Mouse (Mus musculus) embryonic facial prominence, embryonic 14.5 days (tissue): ENCODE measurements around the gene Patj. TPM values are rescaled to one million over a fixed set of nuclear protein-coding genes. Genes with fewer than 3 reads are reported as not detected.

Source experiments
- ATAC-seq: fragments of 200-750 bp; cut with Nextera tagmentation; 2 replicates; pipeline ENCODE4 v1.8.0; 2017; ENCODE audit warnings: low read depth, moderate number of reproducible peaks, moderate TSS enrichment
- DNase-seq: peaks from one replicate; pipeline ENCODE4 v3.0.0-alpha.2; 2015; ENCODE audit warnings: low spot score
- H3K27ac ChIP-seq: fragments of 300-500 bp; sonication (generic); replicated peaks from 2 replicates; pipeline ENCODE4 v1.5.1; 2014; ENCODE audit warnings: low read depth, mild to moderate bottlenecking, low read length, moderate library complexity
- H3K27me3 ChIP-seq: fragments of 300-500 bp; sonication (generic); replicated peaks from 2 replicates; pipeline ENCODE4 v1.6.1; 2014; ENCODE audit warnings: low read length; ENCODE audit not compliant: control insufficient read depth, insufficient read depth
- H3K36me3 ChIP-seq: fragments of 300-500 bp; sonication (generic); 2 replicates; pipeline ENCODE4 v1.6.1; 2014; ENCODE audit warnings: low read length, mixed read lengths; ENCODE audit not compliant: control insufficient read depth, insufficient read depth
- H3K4me1 ChIP-seq: fragments of 300-500 bp; sonication (generic); 2 replicates; pipeline ENCODE4 v1.6.1; 2014; ENCODE audit warnings: antibody characterized with exemption, low read length; ENCODE audit not compliant: control insufficient read depth, insufficient read depth
- H3K4me2 ChIP-seq: fragments of 300-500 bp; sonication (generic); 2 replicates; pipeline ENCODE4 v1.6.1; 2014; ENCODE audit warnings: low read depth, mild to moderate bottlenecking, low read length, moderate library complexity, mixed read lengths
- H3K4me3 ChIP-seq: fragments of 300-500 bp; sonication (generic); 2 replicates; pipeline ENCODE4 v1.5.1; 2014; ENCODE audit warnings: low read depth, mild to moderate bottlenecking, low read length
- H3K9ac ChIP-seq: fragments of 300-500 bp; sonication (generic); 2 replicates; pipeline ENCODE4 v1.6.1; 2014; ENCODE audit warnings: low read depth, mild to moderate bottlenecking, low read length, moderate library complexity, mixed read lengths
- H3K9me3 ChIP-seq: fragments of 300-500 bp; sonication (generic); 2 replicates; pipeline ENCODE4 v1.6.1; 2016; ENCODE audit warnings: low read length; ENCODE audit not compliant: control insufficient read depth
- WGBS: fragments of 180-500 bp; shearing (Covaris S2); extraction: QIAGEN DNeasy Blood & Tissue Kit; methylation state at CpG from one replicate; pipeline ENCODE4 v1.1.7; 2014; 5-methylcytosine and 5-hydroxymethylcytosine counted together
- polyA plus RNA-seq: library from polyadenylated mRNA; unstranded; fragments of >200 nt; fragmentation: Nextera tagmentation; extraction: Ambion mirVana; gene quantifications from 2 replicates; pipeline ENCODE4 v1.2.1, GENCODE M21; 2014

The Patj gene
- polyA plus RNA-seq, 1 experiment from 2014 or later = 12.3 TPM

DNA sequence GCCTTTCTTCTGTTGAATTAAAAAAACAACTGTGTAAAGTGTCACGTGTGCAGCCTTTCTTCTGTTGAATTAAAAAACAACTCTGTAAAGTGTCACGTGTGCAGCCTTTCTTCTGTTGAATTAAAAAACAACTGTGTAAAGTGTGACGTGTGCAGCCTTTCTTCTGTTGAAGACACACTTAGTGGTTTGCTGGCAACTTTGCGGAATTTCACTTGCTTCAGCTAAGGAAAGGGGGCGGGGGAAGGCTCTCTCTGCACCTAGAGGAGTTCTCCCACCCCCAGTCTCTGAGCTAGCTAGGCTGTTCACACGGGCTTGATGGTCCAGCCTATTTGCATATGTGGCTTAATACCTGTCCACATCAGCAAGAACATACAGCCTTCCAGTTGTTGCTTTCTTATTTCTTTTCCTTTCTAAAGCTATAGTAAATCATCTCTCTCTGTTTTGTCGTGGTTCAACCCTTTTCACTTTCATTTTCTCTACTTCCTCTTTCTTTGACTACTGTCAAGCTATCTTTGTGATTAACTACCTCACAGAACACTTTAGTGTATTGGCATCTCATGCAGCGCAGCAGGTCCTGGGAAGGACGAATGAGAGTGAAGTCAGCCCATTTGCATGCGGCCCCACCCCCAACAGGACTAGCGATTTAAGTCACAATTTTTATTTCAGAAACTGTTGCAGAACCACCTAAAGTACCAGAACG, 41.2 kb downstream of the Patj start:
- Histone ChIP-seq H3K4me3 (no peak overlapping the region), H3K36me3 (peaks cover 11% of the 10 kb centered on the region; the same call in 1 of the 2 replicates), H3K27ac (no peak overlapping the region), H3K9me3 (no peaks in the 10 kb centered on the region), H3K9ac (no peak overlapping the region), H3K4me1 (no peaks in the 10 kb centered on the region), H3K4me2 (no peak overlapping the region), H3K27me3 (no peaks in the 10 kb centered on the region)
- ATAC-seq (no peak), DNase-seq (no peak)
- WGBS = 71% methylated on average over 12 of the region's 12 CpGs

DNA sequence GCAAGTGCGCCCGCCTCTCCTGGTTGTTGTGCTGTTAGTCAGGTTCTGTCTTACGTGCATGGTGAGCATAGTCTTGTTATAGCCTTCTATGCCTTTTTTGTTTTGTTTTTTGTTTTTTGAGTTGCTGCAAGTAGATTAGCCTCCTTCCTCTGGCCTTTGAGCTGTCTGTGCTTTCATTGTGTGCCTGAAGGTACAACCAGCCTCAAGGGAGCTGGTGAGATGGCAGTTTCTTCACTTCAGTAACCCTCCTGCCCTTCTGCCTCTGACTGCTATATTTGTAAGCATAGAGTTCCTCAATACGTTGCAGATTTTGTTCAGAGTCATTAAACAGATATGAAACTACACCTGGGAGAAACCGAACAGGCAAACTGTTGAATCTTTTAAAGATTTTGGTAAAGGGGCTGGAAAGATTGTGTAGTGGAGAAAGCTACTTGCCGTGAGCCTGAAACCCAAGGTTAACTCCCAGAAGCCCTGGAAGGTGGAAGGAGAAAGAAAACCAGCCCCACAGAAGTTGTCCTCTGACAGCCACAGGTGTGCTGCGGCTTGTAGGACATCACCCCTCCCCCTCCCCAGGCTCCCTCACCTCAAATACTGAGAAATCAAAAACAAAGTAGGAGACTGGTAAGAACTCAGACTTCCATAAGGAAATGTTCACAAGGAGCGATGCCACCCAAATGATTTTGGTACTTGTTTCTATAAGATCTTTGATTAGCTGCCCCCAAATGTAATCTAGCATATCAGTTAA, 43.8 kb downstream of the Patj start:
- Histone ChIP-seq H3K36me3 (0 out of 2 replicates have a peak, but pooled peaks cover 4% of the 10 kb centered on the region), H3K9ac (no peak overlapping the region), H3K4me2 (no peak overlapping the region), H3K4me3 (no peak overlapping the region), H3K27ac (no peak overlapping the region), H3K9me3 (no peaks in the 10 kb centered on the region), H3K27me3 (no peaks in the 10 kb centered on the region), H3K4me1 (no peaks in the 10 kb centered on the region)
- no peak for DNase-seq
- ATAC-seq = no peak
- 70% methylated on average over 8 of the region's 8 CpGs for WGBS

DNA sequence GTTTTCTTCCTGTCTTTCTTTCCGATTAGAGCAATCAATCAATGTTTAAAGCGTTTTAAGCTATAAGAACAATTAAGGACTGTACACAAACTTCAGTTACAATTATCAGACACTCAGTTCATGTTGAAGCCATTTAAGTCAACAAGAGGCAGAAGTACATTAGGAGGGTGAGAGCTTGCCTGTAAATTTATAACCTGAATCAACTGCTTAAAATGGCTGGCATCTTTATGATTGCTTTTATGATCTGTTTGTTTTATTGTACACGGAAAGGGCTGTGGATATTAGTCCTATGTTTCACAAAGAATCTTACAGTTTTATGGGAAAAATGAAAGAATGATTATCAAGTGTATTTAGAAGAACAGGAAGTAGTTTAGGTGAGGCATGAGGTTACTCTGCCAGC, 45.7 kb downstream of the Patj start:
- WGBS = 79% methylated on average over 3 of the region's 3 CpGs
- ATAC-seq = no peak

DNA sequence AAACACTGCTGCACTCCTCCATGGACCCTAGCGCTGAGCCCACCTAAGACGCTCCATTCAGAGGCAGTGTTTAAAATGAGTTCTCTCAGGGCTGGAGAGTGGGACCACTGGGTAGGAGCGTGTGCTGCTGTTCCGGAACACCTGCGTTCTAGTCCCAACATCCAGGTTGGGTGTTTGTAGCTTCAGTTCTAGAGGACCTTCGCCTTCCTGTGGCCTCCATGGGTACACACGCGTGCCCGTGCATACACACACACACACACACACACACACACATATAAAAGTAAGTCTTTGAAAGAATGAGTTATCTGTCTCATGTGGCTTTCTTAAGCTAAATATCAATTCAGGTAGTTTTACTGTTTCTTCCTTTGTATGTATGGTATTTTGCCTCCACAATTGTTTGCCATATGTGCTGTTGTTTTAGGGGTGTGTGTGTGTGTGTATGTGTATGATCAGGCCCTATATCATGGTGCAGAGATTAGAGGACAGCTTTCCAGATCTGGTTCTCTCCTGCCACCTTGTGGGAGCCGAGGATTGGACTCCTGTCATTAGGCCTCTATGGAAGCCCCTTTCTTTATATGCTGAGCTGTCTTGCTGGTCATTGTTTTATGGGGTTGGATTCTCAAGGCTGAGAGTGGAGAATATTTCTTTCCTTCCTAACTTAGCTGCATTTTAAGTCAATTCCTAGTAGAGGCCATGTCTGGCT, 49.0 kb downstream of the Patj start:
- ATAC-seq (peak; percentile 85), DNase-seq (peak; percentile 77)
- Histone ChIP-seq H3K9ac (no peak overlapping the region), H3K4me1 (no peaks in the 10 kb centered on the region), H3K36me3 (no peaks in the 10 kb centered on the region), H3K9me3 (no peaks in the 10 kb centered on the region), H3K4me2 (no peak overlapping the region), H3K27me3 (no peaks in the 10 kb centered on the region), H3K27ac (no peak overlapping the region), H3K4me3 (no peak overlapping the region)
- WGBS = 85% methylated on average over 10 of the region's 10 CpGs

More for the DNA sequence above, 45.7 kb downstream of the Patj start:
- H3K27ac ChIP-seq = no peak overlapping the region
- no peak overlapping the region for H3K9ac ChIP-seq
- no peak for DNase-seq
- no peaks in the 10 kb centered on the region for H3K27me3 ChIP-seq
- no peaks in the 10 kb centered on the region for H3K4me1 ChIP-seq
- H3K9me3 ChIP-seq = no peaks in the 10 kb centered on the region
- H3K36me3 ChIP-seq = 0 out of 2 replicates have a peak, but pooled peaks cover 4% of the 10 kb centered on the region
- no peak overlapping the region for H3K4me2 ChIP-seq
- no peak overlapping the region for H3K4me3 ChIP-seq

- H3K9ac ChIP-seq = no peak overlapping the region
- WGBS = 77% methylated on average over 4 of the region's 4 CpGs
- no peak for ATAC-seq
- H3K4me3 ChIP-seq = no peak overlapping the region
- H3K4me2 ChIP-seq = no peak overlapping the region
- H3K27me3 ChIP-seq = no peaks in the 10 kb centered on the region
- H3K27ac ChIP-seq = no peak overlapping the region
- no peaks in the 10 kb centered on the region for H3K4me1 ChIP-seq
- no peaks in the 10 kb centered on the region for H3K36me3 ChIP-seq
- no peak for DNase-seq
- no peaks in the 10 kb centered on the region for H3K9me3 ChIP-seq
Observed at GRCm38 (mm10) chr4:98449564-98450263, 54.1 kb downstream of the Patj start.

DNA sequence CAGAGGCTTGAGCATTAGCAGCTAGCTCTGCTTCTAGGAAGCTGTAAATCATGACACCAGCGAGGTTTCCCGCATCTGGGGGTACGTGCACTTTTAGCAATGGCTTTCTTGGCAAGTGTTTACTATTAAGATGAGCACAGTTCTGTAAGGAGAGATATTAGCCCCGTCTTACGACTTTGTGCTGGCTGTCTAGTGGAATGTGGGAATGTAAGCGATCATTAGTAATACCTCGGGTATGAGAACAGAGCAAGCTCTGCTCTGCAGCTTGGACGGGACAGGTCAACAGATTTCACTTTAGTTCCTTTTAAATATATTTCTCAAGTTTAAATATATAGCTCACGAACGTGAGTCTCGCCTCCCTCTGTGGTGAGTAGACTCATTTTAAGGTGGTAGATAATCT, 54.7 kb downstream of the Patj start:
- H3K4me1 ChIP-seq = no peaks in the 10 kb centered on the region
- H3K4me2 ChIP-seq = no peak overlapping the region
- no peaks in the 10 kb centered on the region for H3K36me3 ChIP-seq
- ATAC-seq (no peak), DNase-seq (no peak)
- H3K4me3 ChIP-seq = no peak overlapping the region
- H3K9ac ChIP-seq = no peak overlapping the region
- H3K27ac ChIP-seq = no peak overlapping the region
- H3K27me3 ChIP-seq = no peaks in the 10 kb centered on the region
- no peaks in the 10 kb centered on the region for H3K9me3 ChIP-seq
- 67% methylated on average over 11 of the region's 11 CpGs for WGBS

DNA sequence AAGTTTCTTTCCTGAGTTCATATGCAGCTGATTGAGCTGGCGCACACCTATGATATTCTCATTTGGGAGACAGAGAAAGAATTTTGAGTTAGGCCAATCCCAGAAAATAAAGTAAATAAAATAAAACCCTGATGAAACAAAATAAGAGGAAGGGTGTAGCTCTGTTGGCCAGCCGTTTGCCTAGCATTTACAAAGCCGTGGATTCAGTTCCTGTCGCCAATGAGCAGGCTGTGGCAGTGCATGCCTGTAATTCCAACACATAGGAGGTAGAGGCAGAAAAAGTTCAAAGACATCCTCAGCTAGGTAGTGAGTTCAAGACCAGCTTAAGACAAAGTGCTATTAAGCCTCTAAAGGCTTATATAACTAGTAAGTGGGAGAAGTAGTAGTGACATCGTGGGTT, 55.2 kb downstream of the Patj start:
- no peak for DNase-seq
- Histone ChIP-seq H3K9me3 (no peaks in the 10 kb centered on the region), H3K27me3 (no peaks in the 10 kb centered on the region), H3K4me2 (no peak overlapping the region), H3K4me1 (no peaks in the 10 kb centered on the region), H3K9ac (no peak overlapping the region), H3K4me3 (no peak overlapping the region), H3K27ac (no peak overlapping the region), H3K36me3 (no peaks in the 10 kb centered on the region)
- no peak for ATAC-seq
- WGBS = 83% methylated on average over 5 of the region's 5 CpGs

- Histone ChIP-seq H3K27ac (no peak overlapping the region), H3K9ac (no peak overlapping the region), H3K4me3 (no peak overlapping the region), H3K4me2 (no peak overlapping the region), H3K9me3 (no peaks in the 10 kb centered on the region), H3K27me3 (no peaks in the 10 kb centered on the region), H3K4me1 (no peaks in the 10 kb centered on the region), H3K36me3 (no peaks in the 10 kb centered on the region)
- ATAC-seq = no peak
- no peak for DNase-seq
- WGBS = 42% methylated on average over 3 of the region's 3 CpGs
Observed at GRCm38 (mm10) chr4:98451259-98451658, 55.7 kb downstream of the Patj start.
